Mouse (Mus musculus) thymus, postnatal 14 days (tissue): Measurements from ENCODE around the gene Rai14.

Source experiments
- DNase-seq: peaks from one replicate; pipeline ENCODE4 v3.0.0; 2021

Gene Rai14

DNA sequence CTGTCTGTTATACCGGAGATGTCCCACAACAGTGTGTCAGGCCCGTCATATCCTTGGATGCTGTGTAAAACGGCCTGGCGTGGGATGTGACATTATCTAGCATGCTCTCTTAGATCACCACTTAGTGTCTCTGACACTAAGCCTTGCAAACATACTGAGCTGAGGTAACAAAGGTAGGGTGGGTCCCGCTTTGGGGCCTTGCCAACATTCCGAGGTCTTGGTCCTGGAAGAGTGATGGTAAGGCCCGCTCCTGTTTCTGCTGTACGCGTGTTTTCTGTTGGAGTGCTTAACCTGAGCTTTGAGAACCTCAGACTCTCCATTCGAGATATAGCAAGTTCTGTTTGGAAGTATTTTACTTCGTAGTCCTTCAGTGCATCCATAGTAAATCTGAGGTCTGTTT is 5.8 kb upstream of the Rai14 start:
- no peak for DNase-seq

- no peak for DNase-seq
Observed at GRCm38 (mm10) chr15:10719511-10719910, 5.1 kb upstream of the Rai14 start.

DNA sequence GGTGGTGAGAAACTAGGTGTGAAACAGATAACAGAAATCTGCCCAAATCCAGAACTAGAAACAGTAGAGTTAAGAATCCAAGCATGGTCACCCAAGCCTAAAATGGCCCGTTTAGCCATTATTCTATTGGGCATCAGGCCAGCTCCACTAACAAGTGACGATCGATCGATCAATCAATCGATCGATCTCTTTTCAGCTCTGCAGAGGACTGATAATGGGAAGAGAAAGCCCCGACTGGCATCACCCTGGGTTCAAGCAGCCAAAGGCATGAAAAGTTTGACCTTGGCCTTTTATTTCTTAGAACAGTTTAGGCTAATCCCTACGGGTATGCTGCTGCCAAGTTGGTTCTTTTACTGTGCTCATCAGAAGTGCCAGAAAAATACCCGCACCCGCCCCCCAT is 4.3 kb upstream of the Rai14 start:
- no peak for DNase-seq

GRCm38 (mm10) chr15:10717284-10717683 is 2.9 kb upstream of the Rai14 start:
- DNase-seq: no peak

GRCm38 (mm10) chr15:10715966-10716365 is 1.5 kb upstream of the Rai14 start:
- DNase-seq: no peak

DNA sequence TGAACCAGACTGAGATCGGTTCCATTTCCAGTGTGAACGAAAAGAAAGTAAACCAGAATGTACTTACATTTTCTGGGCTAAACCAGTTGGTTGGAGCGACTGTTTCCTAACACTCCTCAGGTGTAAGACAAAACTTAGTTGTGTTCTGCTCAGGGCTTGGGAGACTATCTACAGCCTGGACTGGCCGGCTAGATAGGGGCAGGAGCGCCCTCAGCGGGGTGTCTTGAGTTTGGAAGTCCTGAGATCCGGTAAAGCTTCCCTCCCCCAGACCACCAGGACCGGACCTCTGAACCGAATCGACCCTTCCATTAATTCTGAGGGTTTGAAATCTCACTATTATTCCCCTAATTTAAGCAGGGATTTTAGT is 698 bp upstream of the Rai14 start:
- DNase-seq: no peak

- no peak for DNase-seq
Observed at GRCm38 (mm10) chr15:10713626-10714316, 653 bp downstream of the Rai14 start.

DNA sequence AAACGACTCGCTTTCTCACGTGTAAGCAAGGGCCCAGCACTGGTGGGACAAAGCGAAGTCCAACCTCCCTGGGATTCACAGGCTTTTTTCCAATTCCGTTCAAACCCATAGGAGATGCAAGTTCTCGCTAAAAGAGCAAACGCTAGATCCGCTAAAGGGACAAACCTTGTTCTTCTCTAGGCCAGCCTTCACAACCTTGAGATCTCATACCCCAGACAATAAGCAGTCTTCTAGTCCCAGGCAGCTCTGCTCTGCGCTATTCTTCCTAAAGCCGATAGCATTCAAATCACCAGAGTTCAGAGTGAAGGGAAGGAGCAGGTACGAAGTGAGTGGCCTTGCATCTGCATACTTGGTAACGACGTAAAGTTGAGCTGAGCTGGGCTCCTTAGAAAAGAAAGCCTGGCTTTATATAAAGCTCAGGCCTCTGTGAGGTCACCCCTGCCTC is 1.2 kb downstream of the Rai14 start:
- no peak for DNase-seq

DNA sequence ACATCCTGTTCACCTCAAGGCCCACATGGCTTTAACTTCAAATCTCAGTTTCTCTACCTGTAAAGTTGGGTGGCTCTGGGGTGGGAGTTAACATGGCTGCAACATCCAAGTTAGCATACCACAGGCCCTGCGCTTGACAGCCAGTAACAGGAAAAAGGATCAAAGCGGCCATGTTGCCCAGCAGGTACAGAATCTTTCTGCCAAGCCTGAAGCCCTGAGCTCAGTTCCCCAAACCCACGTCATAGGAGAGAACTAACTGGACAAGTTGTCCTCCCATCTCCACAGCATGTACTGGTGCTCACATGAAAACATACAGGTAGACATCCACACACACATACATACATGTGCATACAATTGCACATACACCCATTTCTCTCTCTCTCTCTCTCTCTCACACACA is 2.1 kb downstream of the Rai14 start:
- DNase-seq: no peak

DNA sequence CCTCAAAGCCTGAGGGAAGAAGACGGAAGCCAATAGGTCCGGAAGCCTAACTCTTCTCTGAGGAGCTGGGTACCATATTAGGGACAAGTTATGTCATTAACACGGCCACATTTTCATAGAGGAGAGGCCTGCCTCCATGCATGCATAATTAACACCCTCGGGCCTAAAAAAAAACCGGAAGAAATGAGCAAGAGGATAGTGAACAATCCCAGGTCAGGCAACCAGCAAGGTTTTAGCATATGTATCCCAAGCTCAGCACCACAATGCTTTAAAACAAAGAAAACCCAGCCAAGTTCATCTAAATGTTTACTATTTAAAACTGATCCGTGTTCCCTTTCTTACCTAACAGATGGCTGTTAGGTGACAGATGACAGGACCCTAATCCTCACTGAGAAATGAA is 3.2 kb downstream of the Rai14 start:
- DNase-seq: no peak

GRCm38 (mm10) chr15:10708591-10709272 is 5.7 kb downstream of the Rai14 start:
- peak; percentile 8 for DNase-seq

- DNase-seq: no peak
Observed at GRCm38 (mm10) chr15:10707109-10707508, 7.3 kb downstream of the Rai14 start.

DNA sequence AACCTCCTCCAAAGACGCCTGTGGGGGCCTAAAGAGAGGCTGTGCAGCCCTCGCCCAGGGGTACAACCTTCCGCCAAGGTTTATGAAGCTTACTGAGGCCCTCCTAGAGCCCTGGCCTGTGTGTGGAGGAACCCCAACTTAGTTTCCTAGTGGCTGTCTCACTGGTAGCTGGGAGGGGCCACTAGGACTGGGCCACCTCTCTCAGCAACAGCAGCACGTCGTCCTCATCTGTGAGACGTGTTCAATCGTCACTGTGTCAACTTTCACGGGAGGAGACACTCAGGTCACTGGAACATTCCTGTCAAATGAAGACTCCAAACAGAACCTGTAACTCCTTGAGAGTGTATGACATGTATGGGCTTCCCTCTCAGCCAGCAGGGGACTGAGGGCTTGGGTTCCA is 8.0 kb downstream of the Rai14 start:
- DNase-seq: no peak

GRCm38 (mm10) chr15:10705752-10706151 is 8.7 kb downstream of the Rai14 start:
- DNase-seq: no peak

DNA sequence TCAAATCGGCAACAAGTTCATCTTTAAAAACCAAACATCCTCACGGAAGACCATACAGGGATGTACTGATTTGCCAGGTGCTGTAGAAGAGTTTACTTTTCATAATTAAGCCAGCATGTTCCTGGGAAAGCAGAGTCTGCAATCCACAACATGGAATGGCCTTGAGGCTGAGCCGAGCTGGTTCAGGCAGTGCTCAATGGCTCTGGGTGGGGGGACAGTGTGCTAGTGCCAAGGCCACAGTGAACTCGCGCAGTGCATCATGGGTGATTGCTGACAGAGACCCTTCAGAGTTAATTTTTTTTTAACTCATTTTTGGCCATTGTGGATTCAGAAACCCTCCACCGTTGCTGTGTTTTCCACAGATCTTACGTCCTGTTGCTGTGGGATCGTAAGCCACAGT is 10.1 kb downstream of the Rai14 start:
- DNase-seq: no peak

DNA sequence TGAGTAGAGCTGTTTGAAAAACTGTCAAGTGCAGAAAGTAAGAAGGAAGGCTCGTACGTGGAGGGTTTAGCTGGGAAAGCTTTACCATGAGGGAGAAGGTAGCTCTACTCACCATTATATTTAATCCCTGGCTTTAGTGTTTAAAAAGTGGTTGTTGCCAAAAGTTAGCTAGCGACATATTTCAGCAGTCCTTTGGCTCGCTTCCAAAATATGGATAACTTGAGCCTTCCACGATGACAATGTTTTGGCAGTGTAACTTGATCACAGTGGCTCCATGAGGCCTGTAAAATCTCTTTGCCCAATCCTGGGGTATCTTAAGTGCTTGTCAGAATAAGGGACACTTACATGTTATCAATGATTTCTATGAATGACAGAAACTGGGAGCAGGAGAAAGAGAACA is 12.9 kb downstream of the Rai14 start:
- no peak for DNase-seq

GRCm38 (mm10) chr15:10700891-10701466 is 13.4 kb downstream of the Rai14 start:
- no peak for DNase-seq

- no peak for DNase-seq
Observed at GRCm38 (mm10) chr15:10696478-10697234, 17.8 kb downstream of the Rai14 start.

- DNase-seq: no peak
Observed at GRCm38 (mm10) chr15:10692627-10693026, 21.8 kb downstream of the Rai14 start.

DNA sequence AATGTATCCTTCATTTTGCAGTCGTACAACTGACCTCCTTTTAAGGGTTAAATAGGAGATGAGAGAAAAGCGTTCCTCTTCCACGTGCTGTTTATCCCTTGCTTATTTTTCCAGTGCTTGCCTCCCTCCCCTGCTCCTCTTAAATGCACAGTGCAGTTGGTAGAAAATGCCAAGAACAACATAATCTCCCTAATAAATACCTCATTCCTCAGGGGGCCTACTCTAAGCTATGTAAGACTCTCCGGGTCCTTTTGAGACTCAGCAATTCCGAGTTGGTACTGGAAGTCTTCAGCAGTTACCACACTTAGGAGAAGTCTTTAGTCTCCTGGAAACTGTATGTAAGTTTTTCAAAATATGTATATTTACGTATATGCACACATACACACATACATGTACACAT is 22.9 kb downstream of the Rai14 start:
- DNase-seq: no peak

DNA sequence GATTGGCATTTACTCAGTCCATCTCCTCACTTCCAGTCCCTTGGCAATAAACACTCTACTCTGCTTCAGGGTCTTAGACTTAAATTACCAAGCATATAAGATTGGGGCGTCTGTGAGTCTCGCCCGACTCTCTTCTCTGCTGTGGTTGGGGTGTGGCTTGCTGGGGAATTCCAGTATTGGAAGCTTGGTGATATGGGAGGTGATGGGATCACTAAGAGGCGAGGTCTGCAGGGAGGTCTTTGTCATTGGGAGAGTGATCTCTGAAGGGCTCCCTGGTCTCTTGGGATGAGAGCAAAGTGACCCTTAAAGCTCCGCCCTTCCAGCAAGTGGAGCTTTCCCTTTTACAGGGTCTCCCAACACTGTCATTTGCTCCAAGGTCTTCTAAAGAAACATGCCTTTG is 23.5 kb downstream of the Rai14 start:
- DNase-seq: no peak

DNA sequence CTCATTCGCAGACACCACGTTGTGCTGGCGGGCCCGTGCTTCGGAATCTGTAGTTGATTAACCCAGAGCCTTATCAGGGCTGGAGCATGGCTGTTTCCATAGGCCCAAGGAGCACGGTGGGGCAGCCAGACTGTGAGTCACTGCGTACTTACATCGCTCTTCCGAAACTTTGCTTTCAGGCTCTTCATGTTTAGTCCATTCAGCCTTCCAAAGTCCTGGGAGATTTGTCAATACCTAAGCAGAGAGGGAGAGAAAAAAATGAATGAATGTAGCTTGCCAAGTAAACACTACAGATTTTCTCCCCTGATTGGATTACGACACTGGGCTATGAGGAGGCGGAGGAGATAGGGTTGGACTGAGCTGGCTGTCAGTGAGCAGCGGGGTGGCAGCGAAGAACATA is 24.2 kb downstream of the Rai14 start:
- DNase-seq: no peak

DNA sequence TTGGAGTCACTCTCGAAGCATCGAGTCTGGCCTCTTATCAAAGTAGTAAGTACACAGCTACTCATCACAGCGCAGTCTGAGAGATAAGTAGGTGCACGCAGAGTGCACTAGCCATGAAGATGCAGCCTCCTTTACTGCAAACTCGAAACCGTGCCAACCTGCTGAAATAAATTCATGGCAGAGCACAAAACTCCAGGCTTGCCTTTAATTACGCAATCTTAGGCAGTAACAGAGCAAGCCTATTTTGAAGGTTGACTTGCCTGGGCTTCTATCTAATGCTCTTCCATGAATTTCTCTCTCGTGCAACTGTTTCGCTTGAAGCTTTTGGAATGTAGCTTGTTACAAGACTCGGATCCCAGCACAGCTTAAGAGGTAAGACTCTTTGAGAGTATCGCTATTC is 25.1 kb downstream of the Rai14 start:
- no peak for DNase-seq

DNA sequence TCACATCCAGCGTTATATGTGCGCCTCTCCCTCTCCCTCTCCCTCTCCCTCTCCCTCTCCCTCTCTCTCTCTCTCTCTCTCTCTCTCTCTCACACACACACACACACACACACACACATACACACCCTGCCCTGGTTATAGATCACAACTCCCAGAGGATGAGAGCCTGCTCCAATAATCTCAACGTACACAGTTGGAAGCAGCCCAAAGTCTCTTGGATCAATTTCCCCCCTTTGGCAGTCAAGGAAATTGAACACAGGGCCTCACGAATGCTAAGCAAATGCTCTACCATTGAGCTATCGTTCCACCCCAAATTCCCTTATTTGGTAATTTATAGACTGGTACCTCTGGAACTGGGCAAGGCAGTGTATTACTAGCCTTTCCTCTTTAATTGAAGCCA is 25.7 kb downstream of the Rai14 start:
- DNase-seq: no peak
